7 mouse cellular contexts compared by ENCODE assay signal in the genomic region with DNA sequence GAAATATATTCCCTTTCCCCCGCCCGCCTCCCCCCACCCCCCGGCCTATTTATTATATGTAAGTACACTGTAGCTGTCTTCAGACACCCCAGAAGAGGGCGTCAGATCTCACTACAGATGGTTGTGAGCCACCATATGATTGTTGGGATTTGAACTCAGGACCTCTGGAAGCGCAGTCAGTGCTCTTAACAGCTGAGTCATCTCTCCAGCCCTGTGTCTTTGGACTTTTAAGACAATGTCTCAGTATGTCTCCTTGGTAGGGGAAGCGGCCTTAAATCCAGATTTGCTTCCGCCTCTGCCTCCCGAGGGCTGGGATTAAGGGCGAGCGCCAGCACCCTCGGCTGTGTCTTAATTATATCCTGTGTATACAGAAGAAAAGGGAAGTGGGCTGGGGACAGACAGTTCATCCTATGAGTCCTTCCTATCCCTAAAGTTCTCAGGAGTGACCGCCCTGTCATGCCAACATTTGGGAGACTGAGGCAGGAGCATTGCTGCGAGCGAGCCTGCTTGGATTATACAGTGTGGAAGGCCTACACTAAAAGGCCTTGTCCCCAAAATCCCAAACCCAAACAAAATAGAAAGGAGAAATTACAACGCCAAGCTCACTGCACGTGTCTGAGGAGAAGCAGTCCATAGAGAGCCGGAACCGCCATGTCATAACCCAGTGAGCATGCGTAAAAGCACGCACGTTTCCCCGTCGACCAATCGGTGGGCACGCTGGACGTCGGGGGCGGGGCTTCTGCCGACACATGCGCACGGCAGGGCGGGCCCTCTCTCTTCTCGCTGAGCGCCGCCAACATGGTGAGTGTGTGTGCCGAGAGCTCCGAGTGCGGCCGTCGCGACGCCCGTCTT. TPM values are rescaled to one million over a fixed set of nuclear protein-coding genes. Genes with fewer than 3 reads are reported as not detected.
DNase-seq lines count a peak whose midpoint lies in the region; ATAC-seq and TF ChIP-seq lines count a peak whose summit lies in the region.

A gene (plus strand): TSS at position 704 of the 852 bp plus-strand sequence.

- peak; percentile 98 for DNase-seq in adrenal gland, adult 2 months
- peak; percentile 94 for DNase-seq in embryo, embryonic 11.5 days (ENCODE audit: low read depth, low spot score)
- DNase-seq in gastrocnemius, postnatal 4 days (ENCODE audit: low spot score in 2 of 2), result peak; percentile 98 to 99
- DNase-seq in left cerebral cortex, postnatal 4 days, result peak; percentile 99

- intact Hi-C loops in left cerebral cortex, postnatal 4 days (cut with DNase I), result loop anchor here (5.0 kb wide), 1 partner anchor 134 kb away; no protein-coding TSS in a partner anchor

- peak within 1 kb of the TSS; percentile 68 for H3K4me2 ChIP-seq in intestine, postnatal 0 days (replicated peaks; ENCODE audit: low read depth)
- peak within 1 kb of the TSS; percentile 89 for H3K4me2 ChIP-seq in midbrain, embryonic 12.5 days (replicated peaks)

- H3K4me3 ChIP-seq in intestine, postnatal 0 days (ENCODE audit: low read depth, low read length), result peak within 1 kb of the TSS; percentile 73
- H3K4me3 ChIP-seq in midbrain, embryonic 12.5 days, result peak within 1 kb of the TSS; percentile 95
- H3K4me3 ChIP-seq in small intestine, adult 2 months (ENCODE audit: low read depth, low read length), result peak within 1 kb of the TSS; percentile 91

- H3K9ac ChIP-seq in intestine, postnatal 0 days (ENCODE audit: low read depth, low read length), result peak within 1 kb of the TSS; percentile 70
- H3K9ac ChIP-seq in midbrain, embryonic 12.5 days (replicated peaks), result peak within 1 kb of the TSS; percentile 93

- no peaks in the 10 kb centered on the region for H3K27me3 ChIP-seq in intestine, postnatal 0 days (replicated peaks; ENCODE audit: control insufficient read depth, insufficient read depth, low read length)
- H3K27me3 ChIP-seq in midbrain, embryonic 12.5 days, result no peaks in the 10 kb centered on the region
- H3K27me3 ChIP-seq in small intestine, adult 2 months (ENCODE audit: control insufficient read depth, insufficient read depth, low read length), result no peaks in the 10 kb centered on the region

- H3K9me3 ChIP-seq in intestine, postnatal 0 days (ENCODE audit: control insufficient read depth), result no peaks in the 10 kb centered on the region
- H3K9me3 ChIP-seq in midbrain, embryonic 12.5 days, result no peaks in the 10 kb centered on the region

- peak; percentile 80 for TF ChIP-seq POLR2A in small intestine, adult 2 months (IDR thresholded peaks at IDR 0.05; ENCODE audit: low read depth, low read length)

- TF ChIP-seq CTCF in intestine, postnatal 0 days (IDR thresholded peaks at IDR 0.05; ENCODE audit: low read depth), result peak; percentile 20; the same call in 1 of the 2 replicates
- TF ChIP-seq CTCF in small intestine, adult 2 months (IDR thresholded peaks at IDR 0.05; ENCODE audit: extremely low read depth, insufficient read length, insufficient replicate concordance, low read depth, low read length), result no peak

- H3K27ac ChIP-seq in intestine, postnatal 0 days (ENCODE audit: low read depth, low read length), result peak within 1 kb of the TSS; percentile 63
- peak within 1 kb of the TSS; percentile 77 for H3K27ac ChIP-seq in midbrain, embryonic 12.5 days (replicated peaks)
- peak within 1 kb of the TSS; percentile 51 for H3K27ac ChIP-seq in small intestine, adult 2 months (ENCODE audit: insufficient read depth, low read depth, low read length)

- peak; percentile 95 for ATAC-seq in intestine, postnatal 0 days
- peak; percentile 97 for ATAC-seq in midbrain, embryonic 12.5 days (ENCODE audit: low FRiP score, low read depth)

- H3K4me1 ChIP-seq in intestine, postnatal 0 days (replicated peaks; ENCODE audit: control insufficient read depth, insufficient read depth, low read length), result 0 out of 2 replicates have a peak, but pooled peaks cover 5% of the 10 kb centered on the region
- peaks cover 18% of the 10 kb centered on the region for H3K4me1 ChIP-seq in midbrain, embryonic 12.5 days
- peaks cover 8% of the 10 kb centered on the region; the same call in 1 of the 2 replicates for H3K4me1 ChIP-seq in small intestine, adult 2 months (ENCODE audit: control insufficient read depth, insufficient read depth, insufficient read length, low read length)

- WGBS in intestine, postnatal 0 days, result 4% methylated on average over 43 of the region's 43 CpGs
- 5% methylated on average over 43 of the region's 43 CpGs for WGBS in midbrain, embryonic 12.5 days
- WGBS in small intestine, adult 2 months, result 2% methylated on average over 42 of the region's 43 CpGs

- peaks cover 26% of the 10 kb centered on the region for H3K36me3 ChIP-seq in intestine, postnatal 0 days (ENCODE audit: control insufficient read depth, insufficient read depth)
- peaks cover 38% of the 10 kb centered on the region for H3K36me3 ChIP-seq in midbrain, embryonic 12.5 days
- H3K36me3 ChIP-seq in small intestine, adult 2 months (ENCODE audit: control insufficient read depth, insufficient read depth, low read length), result peaks cover 22% of the 10 kb centered on the region

RNA-seq across cellular contexts. Expression of the gene that starts here (rescaled TPM):
- 100 to 1,000 TPM; 480 to 551 TPM for total RNA-seq in adrenal gland, adult 2 months (2021)
- 94.5 and 146 TPM in 2 replicates for polyA plus RNA-seq in adrenal gland, adult 2 months (2012; rRNA removed)
- 100 to 1,000 TPM; 689 to 696 TPM for total RNA-seq in gastrocnemius, postnatal 4 days (2021)
- 500 and 505 TPM in 2 replicates for polyA plus RNA-seq in intestine, postnatal 0 days (2015; fragmentation: Nextera tagmentation; extraction: Ambion mirVana)
- total RNA-seq in left cerebral cortex, postnatal 4 days (2021), result 100 to 1,000 TPM; 423 to 424 TPM
- 583 and 600 TPM in 2 replicates for polyA plus RNA-seq in midbrain, embryonic 12.5 days (2016; fragmentation: Nextera tagmentation; extraction: Ambion mirVana)
- 90.3 and 246 TPM in 2 replicates for polyA plus RNA-seq in small intestine, adult 2 months (2012; rRNA removed)

Comparison
In these comparisons a context has a peak if more than half of its experiments do, and no peak if none do; other contexts are left out.
1. Peak in every context shown above with its lines: DNase-seq, ATAC-seq, H3K4me3 ChIP-seq and H3K27ac ChIP-seq.